Mouse (Mus musculus): Measurements from ENCODE around the gene Shisa3. TPM values are rescaled to one million over a fixed set of nuclear protein-coding genes. Genes with fewer than 3 reads are reported as not detected.

Gene Shisa3
- total and polyA plus RNA-seq, 3 experiments, result 0.06 TPM; not detected in 2

DNA sequence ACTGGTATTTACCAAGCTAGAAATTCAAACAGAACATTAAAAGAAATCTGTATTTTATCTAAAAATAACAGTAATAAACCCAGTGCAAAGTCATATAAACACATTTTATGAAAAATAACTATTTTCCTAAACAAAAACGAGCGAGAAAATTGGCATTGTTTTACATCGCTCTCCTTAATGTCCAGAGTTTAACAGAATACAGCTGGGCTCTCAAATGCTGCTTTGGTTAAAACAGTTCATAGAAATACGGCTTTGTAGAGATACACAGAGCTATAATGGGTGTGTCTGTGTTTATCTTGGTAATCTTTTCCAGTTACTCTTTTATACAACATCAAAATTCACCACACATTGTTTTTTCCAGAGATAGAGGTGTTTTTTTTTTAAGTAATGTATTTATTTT, 44.8 kb downstream of the Shisa3 start:
- no peak overlapping the region for H3K4me3 ChIP-seq (ENCODE audit: control insufficient read depth in 1 of 2, insufficient read depth in 1 of 2, low read depth in 2 of 2, low read length in 2 of 2)
- no peak overlapping the region for H3K9ac ChIP-seq (ENCODE audit: control insufficient read depth, low read depth, low read length, poor library complexity, severe bottlenecking)
- H3K27me3 ChIP-seq (ENCODE audit: control insufficient read depth in 1 of 2, insufficient read depth in 2 of 2, low read length in 2 of 2), result no peaks in the 10 kb centered on the region
- DNase-seq (ENCODE audit: low read depth, low spot score), result no peak
- H3K9me3 ChIP-seq (replicated peaks; ENCODE audit: insufficient read depth, low read length), result no peaks in the 10 kb centered on the region
- no peaks in the 10 kb centered on the region for H3K79me2 ChIP-seq (ENCODE audit: control insufficient read depth, insufficient read depth, low read length, poor library complexity)
- H3K4me1 ChIP-seq (ENCODE audit: control insufficient read depth in 1 of 2, insufficient read depth in 2 of 2, low read length in 2 of 2), result no peaks in the 10 kb centered on the region
- H3K27ac ChIP-seq (ENCODE audit: control insufficient read depth, low read depth, low read length), result no peak overlapping the region
- H3K36me3 ChIP-seq (ENCODE audit: control insufficient read depth in 1 of 2, insufficient read depth in 2 of 2, low read length in 2 of 2), result peaks cover 0 to 9% of the 10 kb centered on the region in 2 experiments; a peak in 2 of 4 replicates
- TF ChIP-seq UBTF (IDR thresholded peaks at IDR 0.05; ENCODE audit: borderline replicate concordance, insufficient read depth, low read depth, low read length) (no peak), TBP (IDR thresholded peaks at IDR 0.05; ENCODE audit: low read depth, low read length) (no peak), ZNF384 (IDR thresholded peaks at IDR 0.05; ENCODE audit: low read depth, low read length) (no peak), CHD2 (IDR thresholded peaks at IDR 0.05; ENCODE audit: low read length) (no peak), CTCF (IDR thresholded peaks at IDR 0.05 in 2 of 3, conservative IDR thresholded peaks at IDR 0.05 in 1 of 3; ENCODE audit: control insufficient read depth in 1 of 3, insufficient read depth in 1 of 3, low read depth in 2 of 3, low read length in 3 of 3, poor library complexity in 1 of 3, severe bottlenecking in 1 of 3) (no peak), ELF1 (IDR thresholded peaks at IDR 0.05; ENCODE audit: low read depth, low read length) (no peak), RCOR1 (IDR thresholded peaks at IDR 0.05; ENCODE audit: low read depth, low read length) (no peak), RAD21 (IDR thresholded peaks at IDR 0.05; ENCODE audit: low read depth, low read length) (no peak)

DNA sequence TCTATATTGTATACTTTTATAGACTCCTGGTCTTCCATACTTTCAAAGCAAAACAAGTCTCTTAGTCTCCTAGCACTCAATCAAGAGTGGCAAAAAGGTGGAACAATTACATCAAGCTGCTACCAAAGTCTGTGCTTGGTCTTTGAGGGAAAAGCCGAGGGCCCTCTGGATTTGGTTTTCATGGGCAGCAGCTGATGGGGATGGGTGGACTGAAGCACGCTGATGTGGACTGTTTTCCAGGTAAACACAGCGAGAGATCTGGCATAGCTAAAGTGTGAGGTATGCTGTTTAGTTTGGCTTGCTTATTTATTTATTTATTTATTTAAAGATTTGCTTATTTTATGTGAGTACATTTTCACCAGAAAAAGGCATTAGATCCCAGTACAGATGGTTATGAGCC, 45.9 kb downstream of the Shisa3 start:
- H3K4me3 ChIP-seq (ENCODE audit: control insufficient read depth in 1 of 2, insufficient read depth in 1 of 2, low read depth in 2 of 2, low read length in 2 of 2), result no peak overlapping the region
- no peaks in the 10 kb centered on the region for H3K9me3 ChIP-seq (replicated peaks; ENCODE audit: insufficient read depth, low read length)
- no peaks in the 10 kb centered on the region for H3K4me1 ChIP-seq (ENCODE audit: control insufficient read depth in 1 of 2, insufficient read depth in 2 of 2, low read length in 2 of 2)
- H3K27me3 ChIP-seq (ENCODE audit: control insufficient read depth in 1 of 2, insufficient read depth in 2 of 2, low read length in 2 of 2), result no peaks in the 10 kb centered on the region
- H3K27ac ChIP-seq (ENCODE audit: control insufficient read depth, low read depth, low read length), result no peak overlapping the region
- DNase-seq (ENCODE audit: low read depth, low spot score), result no peak
- no peak for TF ChIP-seq GATA1 (IDR thresholded peaks at IDR 0.05; ENCODE audit: low read depth, low read length)
- TF ChIP-seq POLR2A (IDR thresholded peaks at IDR 0.05; ENCODE audit: control insufficient read depth in 1 of 2, insufficient read depth in 1 of 2, low read depth in 1 of 2, low read length in 2 of 2, poor library complexity in 1 of 2), result no peak
- TF ChIP-seq MXI1 (IDR thresholded peaks at IDR 0.05; ENCODE audit: low read depth, low read length), result no peak
- no peak for TF ChIP-seq ZC3H11A (IDR thresholded peaks at IDR 0.05; ENCODE audit: low read depth, low read length)
- TF ChIP-seq HCFC1 (IDR thresholded peaks at IDR 0.05; ENCODE audit: low read depth, low read length), result no peak
- TF ChIP-seq E2F4 (IDR thresholded peaks at IDR 0.05; ENCODE audit: borderline replicate concordance, low read depth, low read length), result no peak
- TF ChIP-seq SMC3 (IDR thresholded peaks at IDR 0.05; ENCODE audit: low read depth, low read length), result no peak
- no peak for TF ChIP-seq NRF1 (IDR thresholded peaks at IDR 0.05; ENCODE audit: insufficient read depth, low read depth, low read length, poor library complexity, severe bottlenecking)
- no peak for TF ChIP-seq SIN3A (IDR thresholded peaks at IDR 0.05; ENCODE audit: low read length)
- no peak for TF ChIP-seq ZKSCAN1 (IDR thresholded peaks at IDR 0.05; ENCODE audit: low read depth, low read length)
- no peak for TF ChIP-seq ELF1 (IDR thresholded peaks at IDR 0.05; ENCODE audit: low read depth, low read length)
- TF ChIP-seq KAT2A (conservative IDR thresholded peaks at IDR 0.05; ENCODE audit: low read depth, low read length), result no peak
- no peak overlapping the region for H3K9ac ChIP-seq (ENCODE audit: control insufficient read depth, low read depth, low read length, poor library complexity, severe bottlenecking)
- peaks cover 0 to 6% of the 10 kb centered on the region in 2 experiments; a peak in 2 of 4 replicates for H3K36me3 ChIP-seq (ENCODE audit: control insufficient read depth in 1 of 2, insufficient read depth in 2 of 2, low read length in 2 of 2)
- H3K79me2 ChIP-seq (ENCODE audit: control insufficient read depth, insufficient read depth, low read length, poor library complexity), result no peaks in the 10 kb centered on the region
